Mouse (Mus musculus) adrenal gland, adult (tissue): ENCODE measurements around the gene Nyx.

Source experiments
- DNase-seq, 2 experiments: peaks; one replicate each; pipeline ENCODE4 v3.0.0; 2022 to 2023; ENCODE audit warnings: low spot score in 1 of 2; ENCODE audit not compliant: inconsistent age in 2 of 2

Nyx gene

GRCm38 (mm10) chrX:13490941-13491340 is 25.0 kb downstream of the Nyx start:
- DNase-seq = no peak

GRCm38 (mm10) chrX:13492922-13493321 is 27.0 kb downstream of the Nyx start:
- no peak for DNase-seq

- DNase-seq = no peak
These were observed 29.2 kb downstream of the Nyx start for GRCm38 (mm10) chrX:13494892-13495703.

- no peak for DNase-seq
These were observed 34.4 kb downstream of the Nyx start for GRCm38 (mm10) chrX:13500284-13500683.

- no peak for DNase-seq
These were observed 37.0 kb downstream of the Nyx start for GRCm38 (mm10) chrX:13502862-13503375.

GRCm38 (mm10) chrX:13504389-13504788 is 38.5 kb downstream of the Nyx start:
- no peak for DNase-seq

- no peak for DNase-seq
These were observed 40.5 kb downstream of the Nyx start for GRCm38 (mm10) chrX:13506376-13506775.

- DNase-seq = peak; percentile 17 to 52
These were observed 47.2 kb downstream of the Nyx start for GRCm38 (mm10) chrX:13513127-13513526.

GRCm38 (mm10) chrX:13513864-13514263 is 48.0 kb downstream of the Nyx start:
- no peak for DNase-seq

GRCm38 (mm10) chrX:13516451-13516850 is 50.5 kb downstream of the Nyx start:
- no peak for DNase-seq

GRCm38 (mm10) chrX:13518019-13518418 is 52.1 kb downstream of the Nyx start:
- DNase-seq = no peak

GRCm38 (mm10) chrX:13518781-13519407 is 53.0 kb downstream of the Nyx start:
- no peak for DNase-seq

GRCm38 (mm10) chrX:13519408-13519783 is 53.5 kb downstream of the Nyx start:
- DNase-seq = no peak

GRCm38 (mm10) chrX:13520566-13520965 is 54.7 kb downstream of the Nyx start:
- DNase-seq = no peak

- DNase-seq = no peak
These were observed 55.4 kb downstream of the Nyx start for GRCm38 (mm10) chrX:13521288-13521687.
